Mouse (Mus musculus) intestine, postnatal 0 days (tissue): Measurements from ENCODE around the gene Ryr3. TPM values are rescaled to one million over a fixed set of nuclear protein-coding genes. Genes with fewer than 3 reads are reported as not detected.

Experiments used
- ATAC-seq: fragments of 200-750 bp; cut with Nextera tagmentation; 2 replicates; pipeline ENCODE4 v1.8.0; 2017; ENCODE audit warnings: mild to moderate bottlenecking, moderate TSS enrichment, moderate library complexity
- H3K27ac ChIP-seq: fragments of 300-500 bp; sonication (generic); 2 replicates; pipeline ENCODE4 v1.5.1; 2014; ENCODE audit warnings: mild to moderate bottlenecking, low read depth, low read length, moderate library complexity
- H3K27me3 ChIP-seq: fragments of 300-500 bp; sonication (generic); replicated peaks from 2 replicates; pipeline ENCODE4 v1.6.1; 2014; ENCODE audit warnings: low read length, mixed read lengths; ENCODE audit not compliant: control insufficient read depth, insufficient read depth
- H3K36me3 ChIP-seq: fragments of 300-500 bp; sonication (generic); 2 replicates; pipeline ENCODE4 v1.6.1; 2014; ENCODE audit warnings: mild to moderate bottlenecking, moderate library complexity; ENCODE audit not compliant: control insufficient read depth, insufficient read depth
- H3K4me1 ChIP-seq: fragments of 300-500 bp; sonication (generic); replicated peaks from 2 replicates; pipeline ENCODE4 v1.6.1; 2014; ENCODE audit warnings: antibody characterized with exemption, low read length, mixed read lengths; ENCODE audit not compliant: control insufficient read depth, insufficient read depth
- H3K4me2 ChIP-seq: fragments of 300-500 bp; sonication (generic); replicated peaks from 2 replicates; pipeline ENCODE4 v1.6.1; 2014; ENCODE audit warnings: low read depth, mild to moderate bottlenecking, moderate library complexity
- H3K4me3 ChIP-seq: fragments of 300-500 bp; sonication (generic); 2 replicates; pipeline ENCODE4 v1.5.1; 2014; ENCODE audit warnings: low read depth, low read length
- H3K9ac ChIP-seq: fragments of 300-500 bp; sonication (generic); 2 replicates; pipeline ENCODE4 v1.6.1; 2014; ENCODE audit warnings: mild to moderate bottlenecking, low read depth, low read length
- H3K9me3 ChIP-seq: fragments of 300-500 bp; sonication (generic); 2 replicates; pipeline ENCODE4 v1.6.1; 2016; ENCODE audit warnings: mixed run types; ENCODE audit not compliant: control insufficient read depth
- CTCF ChIP-seq: sonication (generic); IDR thresholded peaks from 2 replicates; pipeline ENCODE4 v1.5.1; 2016; ENCODE audit warnings: low read depth, mild to moderate bottlenecking, control low read depth, antibody characterized with exemption, moderate library complexity
- WGBS: fragments of 180-500 bp; shearing (Covaris S2); extraction: QIAGEN DNeasy Blood & Tissue Kit; methylation state at CpG from one replicate; pipeline ENCODE4 v1.1.7; 2014; 5-methylcytosine and 5-hydroxymethylcytosine counted together
- polyA plus RNA-seq: library from polyadenylated mRNA; unstranded; fragments of >200 nt; fragmentation: Nextera tagmentation; extraction: Ambion mirVana; gene quantifications from 2 replicates; pipeline ENCODE4 v1.2.1, GENCODE M21; 2015

Ryr3 gene
- polyA plus RNA-seq, 1 experiment from 2014 or later = 0.73 TPM

- ATAC-seq = no peak
- H3K4me2 ChIP-seq = no peak overlapping the region
These were observed 610.4 kb downstream of the Ryr3 start for GRCm38 (mm10) chr2:112606536-112606935.

DNA sequence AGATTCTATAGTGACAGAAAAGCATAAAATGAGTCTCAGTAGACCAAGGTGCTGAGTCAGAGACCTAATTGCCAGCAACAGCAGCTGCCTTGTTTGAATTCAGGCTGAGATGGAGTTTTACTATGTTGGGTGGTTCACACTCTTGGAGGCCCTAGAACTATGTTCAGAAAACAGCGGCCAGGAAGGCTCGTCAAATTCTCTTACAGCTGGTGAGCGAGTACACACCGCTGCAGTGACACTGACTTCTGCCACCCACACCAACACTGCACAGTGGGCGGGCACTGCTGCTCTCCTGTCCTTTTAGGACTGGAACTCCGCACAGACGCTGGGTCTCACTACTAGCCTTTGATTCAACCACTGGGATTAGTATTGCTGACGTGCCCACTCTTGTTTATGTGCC lies 614.4 kb downstream of the Ryr3 start:
- Histone ChIP-seq H3K4me1 (no peaks in the 10 kb centered on the region), H3K27me3 (no peaks in the 10 kb centered on the region), H3K36me3 (no peaks in the 10 kb centered on the region), H3K9me3 (no peaks in the 10 kb centered on the region), H3K27ac (no peak overlapping the region), H3K4me2 (no peak overlapping the region), H3K9ac (no peak overlapping the region), H3K4me3 (no peak overlapping the region)
- ATAC-seq = no peak
- 76% methylated on average over 8 of the region's 8 CpGs for WGBS
- no peak for TF ChIP-seq CTCF

More at GRCm38 (mm10) chr2:112606536-112606935, 610.4 kb downstream of the Ryr3 start:
- 84% methylated on average over 3 of the region's 3 CpGs for WGBS
- Histone ChIP-seq H3K4me1 (no peaks in the 10 kb centered on the region), H3K9ac (no peak overlapping the region), H3K4me3 (no peak overlapping the region), H3K9me3 (no peaks in the 10 kb centered on the region), H3K36me3 (no peaks in the 10 kb centered on the region), H3K27me3 (no peaks in the 10 kb centered on the region), H3K27ac (no peak overlapping the region)
- no peak for TF ChIP-seq CTCF

- TF ChIP-seq CTCF = no peak
- Histone ChIP-seq H3K4me3 (no peak overlapping the region), H3K36me3 (no peaks in the 10 kb centered on the region), H3K4me1 (no peaks in the 10 kb centered on the region), H3K27ac (no peak overlapping the region), H3K4me2 (no peak overlapping the region), H3K9ac (no peak overlapping the region), H3K9me3 (no peaks in the 10 kb centered on the region), H3K27me3 (no peaks in the 10 kb centered on the region)
- ATAC-seq = no peak
- 80% methylated on average over 10 of the region's 10 CpGs for WGBS
These were observed 616.7 kb downstream of the Ryr3 start for GRCm38 (mm10) chr2:112600222-112600621.

GRCm38 (mm10) chr2:112597064-112597463 lies 619.8 kb downstream of the Ryr3 start:
- no peak overlapping the region for H3K9ac ChIP-seq
- H3K4me3 ChIP-seq = no peak overlapping the region
- H3K4me2 ChIP-seq = no peak overlapping the region
- H3K27me3 ChIP-seq = no peaks in the 10 kb centered on the region
- no peaks in the 10 kb centered on the region for H3K9me3 ChIP-seq
- no peaks in the 10 kb centered on the region for H3K4me1 ChIP-seq
- 56% methylated on average over 1 of the region's 1 CpGs for WGBS
- H3K36me3 ChIP-seq = no peaks in the 10 kb centered on the region
- ATAC-seq = no peak
- no peak overlapping the region for H3K27ac ChIP-seq
- TF ChIP-seq CTCF = no peak

DNA sequence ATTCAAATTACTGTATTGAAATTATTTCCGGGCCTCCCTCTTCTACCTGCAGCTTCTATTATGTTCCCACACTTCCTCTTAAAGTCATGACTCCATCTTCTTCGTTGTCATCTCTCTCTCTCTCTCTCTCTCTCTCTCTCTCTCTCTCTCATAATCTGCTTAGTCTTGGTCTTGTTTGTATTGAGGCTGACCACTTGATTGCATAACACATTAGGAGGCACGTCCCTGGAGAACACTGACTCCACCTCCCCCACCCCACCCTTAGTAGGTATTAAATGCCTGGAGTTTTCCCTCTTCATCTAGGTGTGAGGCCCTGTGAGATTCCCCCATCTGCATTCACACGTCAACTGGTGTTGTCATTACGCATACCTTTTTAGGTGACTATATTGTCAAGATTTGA lies 620.5 kb downstream of the Ryr3 start:
- no peak overlapping the region for H3K27ac ChIP-seq
- H3K27me3 ChIP-seq = no peaks in the 10 kb centered on the region
- H3K4me3 ChIP-seq = no peak overlapping the region
- H3K4me2 ChIP-seq = no peak overlapping the region
- 64% methylated on average over 5 of the region's 5 CpGs for WGBS
- ATAC-seq = no peak
- H3K4me1 ChIP-seq = no peaks in the 10 kb centered on the region
- TF ChIP-seq CTCF = no peak
- no peak overlapping the region for H3K9ac ChIP-seq
- H3K36me3 ChIP-seq = no peaks in the 10 kb centered on the region
- no peaks in the 10 kb centered on the region for H3K9me3 ChIP-seq

GRCm38 (mm10) chr2:112595807-112596206 lies 621.1 kb downstream of the Ryr3 start:
- H3K4me3 ChIP-seq = no peak overlapping the region
- H3K9me3 ChIP-seq = no peaks in the 10 kb centered on the region
- no peak for TF ChIP-seq CTCF
- no peak overlapping the region for H3K9ac ChIP-seq
- no peak overlapping the region for H3K4me2 ChIP-seq
- H3K36me3 ChIP-seq = no peaks in the 10 kb centered on the region
- WGBS = 73% methylated on average over 3 of the region's 3 CpGs
- no peaks in the 10 kb centered on the region for H3K4me1 ChIP-seq
- no peaks in the 10 kb centered on the region for H3K27me3 ChIP-seq
- H3K27ac ChIP-seq = no peak overlapping the region
- ATAC-seq = no peak

DNA sequence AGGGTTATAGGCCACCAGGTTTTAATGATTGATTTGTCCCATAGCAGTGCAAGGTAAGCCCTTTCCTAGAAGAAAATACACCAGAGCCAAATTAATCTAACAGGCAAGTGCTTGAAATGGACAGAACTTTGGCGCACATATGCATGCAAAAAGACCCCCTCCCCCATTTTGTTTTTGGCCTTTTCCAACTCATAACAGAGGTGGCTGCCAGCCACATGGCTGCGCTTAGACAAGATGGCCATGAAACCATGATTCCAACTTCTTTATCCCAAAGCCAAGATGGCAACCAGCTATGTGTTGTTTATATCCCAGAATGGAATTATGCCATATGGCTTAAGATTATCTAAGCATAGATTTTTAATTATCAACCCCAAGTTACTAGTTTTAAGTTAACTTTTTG lies 623.1 kb downstream of the Ryr3 start:
- H3K4me1 ChIP-seq = no peaks in the 10 kb centered on the region
- H3K4me3 ChIP-seq = no peak overlapping the region
- no peaks in the 10 kb centered on the region for H3K36me3 ChIP-seq
- no peak overlapping the region for H3K27ac ChIP-seq
- 97% methylated on average over 2 of the region's 2 CpGs for WGBS
- H3K4me2 ChIP-seq = no peak overlapping the region
- H3K9ac ChIP-seq = no peak overlapping the region
- H3K9me3 ChIP-seq = no peaks in the 10 kb centered on the region
- no peak for TF ChIP-seq CTCF
- no peak for ATAC-seq
- no peaks in the 10 kb centered on the region for H3K27me3 ChIP-seq
